Mouse (Mus musculus) myocyte (in vitro differentiated cells): Measurements from ENCODE around the gene Kcnc3. TPM values are rescaled to one million over a fixed set of nuclear protein-coding genes. Genes with fewer than 3 reads are reported as not detected.

Source experiments
- H3K27me3 ChIP-seq: one replicate; pipeline ENCODE4 v1.6.1; 2011; ENCODE audit not compliant: control insufficient read depth, insufficient read depth, insufficient read length
- H3K36me3 ChIP-seq: one replicate; pipeline ENCODE4 v1.6.1; 2011; ENCODE audit not compliant: control insufficient read depth, insufficient read depth
- H3K4me2 ChIP-seq: one replicate; pipeline ENCODE4 v1.6.1; 2011; ENCODE audit warnings: low read depth, control low read depth
- H3K4me3 ChIP-seq: one replicate; pipeline ENCODE4 v1.5.1; 2011; ENCODE audit warnings: mild to moderate bottlenecking, control low read depth, moderate library complexity
- H3K79me2 ChIP-seq: one replicate; pipeline ENCODE4 v1.6.1; 2011; ENCODE audit not compliant: control insufficient read depth, insufficient read depth
- H3ac ChIP-seq: one replicate; pipeline ENCODE4 v1.6.1; 2011; ENCODE audit not compliant: control insufficient read depth, insufficient read length
- CEBPB ChIP-seq: IDR thresholded peaks from 2 replicates; pipeline ENCODE4 v1.6.1; 2011; ENCODE audit warnings: mild to moderate bottlenecking, moderate library complexity; ENCODE audit not compliant: poor library complexity, insufficient read depth, severe bottlenecking
- E2F4 ChIP-seq: IDR thresholded peaks from one replicate; pipeline ENCODE4 v1.6.1; 2011; ENCODE audit warnings: mild to moderate bottlenecking, control low read depth, moderate library complexity; ENCODE audit not compliant: insufficient read depth
- MAX ChIP-seq: IDR thresholded peaks from one replicate; pipeline ENCODE4 v1.6.1; 2011; ENCODE audit warnings: low read depth, mild to moderate bottlenecking, control low read depth
- MYOD1 ChIP-seq, 3 experiments: IDR thresholded peaks; one replicate each; pipeline ENCODE4 v1.6.1; 2011; ENCODE audit warnings: control low read depth in 2 of 3, low read depth in 2 of 3, mild to moderate bottlenecking in 2 of 3, moderate library complexity in 1 of 3; ENCODE audit not compliant: insufficient read length in 2 of 3, control insufficient read depth in 1 of 3
- MYOG ChIP-seq, 3 experiments: IDR thresholded peaks; one replicate each; pipeline ENCODE4 v1.6.1; 2011; ENCODE audit warnings: control low read depth in 2 of 3, low read depth in 2 of 3, mild to moderate bottlenecking in 2 of 3; ENCODE audit not compliant: insufficient read length in 2 of 3, control insufficient read depth in 1 of 3, insufficient read depth in 1 of 3
- POLR2A ChIP-seq: IDR thresholded peaks from one replicate; pipeline ENCODE4 v1.6.1; 2011; ENCODE audit warnings: low read depth, mild to moderate bottlenecking, control low read depth, moderate library complexity; ENCODE audit not compliant: insufficient read length
- POLR2AphosphoS2 ChIP-seq: IDR thresholded peaks from one replicate; pipeline ENCODE4 v1.6.1; 2011; ENCODE audit warnings: low read depth, control low read depth; ENCODE audit not compliant: insufficient read length
- REST ChIP-seq: IDR thresholded peaks from one replicate; pipeline ENCODE4 v1.6.1; 2011; ENCODE audit warnings: mild to moderate bottlenecking, control low read depth, moderate library complexity; ENCODE audit not compliant: insufficient read depth, insufficient read length
- SRF ChIP-seq: IDR thresholded peaks from one replicate; pipeline ENCODE4 v1.6.1; 2011; ENCODE audit warnings: low read depth; ENCODE audit not compliant: control insufficient read depth, insufficient read length
- TCF12 ChIP-seq: IDR thresholded peaks from one replicate; pipeline ENCODE4 v1.6.1; 2011; ENCODE audit warnings: mild to moderate bottlenecking, control low read depth; ENCODE audit not compliant: poor library complexity, insufficient read depth, severe bottlenecking
- TCF3 ChIP-seq: IDR thresholded peaks from one replicate; pipeline ENCODE4 v1.6.1; 2011; ENCODE audit warnings: low read depth, control low read depth; ENCODE audit not compliant: insufficient read length
- USF1 ChIP-seq: IDR thresholded peaks from one replicate; pipeline ENCODE4 v1.6.1; 2011; ENCODE audit warnings: low read depth, mild to moderate bottlenecking, control low read depth, moderate library complexity
- polyA plus RNA-seq: library from polyadenylated mRNA; unstranded; fragments of >200 nt; fragmentation: generic; extraction: Trizol; gene quantifications from one replicate; pipeline ENCODE4 v1.2.1, GENCODE M21; 2012; ENCODE audit warnings: missing spikeins

Kcnc3 gene
- polyA plus RNA-seq, 1 experiment, result 0.92 TPM

GRCm38 (mm10) chr7:44647729-44648128, 57.3 kb downstream of the Kcnc3 start:
- Histone ChIP-seq H3K4me3 (no peak overlapping the region), H3K4me2 (peak overlapping the region; percentile 7), H3K36me3 (no peaks in the 10 kb centered on the region), H3K27me3 (peaks cover 24% of the 10 kb centered on the region), H3ac (no peak overlapping the region), H3K79me2 (no peaks in the 10 kb centered on the region)
- TF ChIP-seq REST (no peak), TCF3 (no peak), MYOD1 (IDR thresholded peaks at IDR 0.05; ENCODE audit: control insufficient read depth in 1 of 3, insufficient read length in 2 of 3, low read depth in 2 of 3) (peak in 2 of 3 experiments; percentile 68 to 79)

- H3K4me3 ChIP-seq, result no peak overlapping the region
- no peaks in the 10 kb centered on the region for H3K79me2 ChIP-seq
- peaks cover 12% of the 10 kb centered on the region for H3K27me3 ChIP-seq
- no peaks in the 10 kb centered on the region for H3K36me3 ChIP-seq
- TF ChIP-seq MYOG (IDR thresholded peaks at IDR 0.05; ENCODE audit: control insufficient read depth in 1 of 3, insufficient read depth in 1 of 3, insufficient read length in 2 of 3, low read depth in 2 of 3) (peak; percentile 13 to 81 (median 58)), SRF (no peak), MYOD1 (IDR thresholded peaks at IDR 0.05; ENCODE audit: control insufficient read depth in 1 of 3, insufficient read length in 2 of 3, low read depth in 2 of 3) (peak in 2 of 3 experiments; percentile 59 to 74)
- peak overlapping the region; percentile 60 for H3K4me2 ChIP-seq
- no peak overlapping the region for H3ac ChIP-seq
Observed at GRCm38 (mm10) chr7:44649094-44649610, 58.7 kb downstream of the Kcnc3 start.

- TF ChIP-seq SRF, result no peak
- TF ChIP-seq MAX, result no peak
- TF ChIP-seq TCF3, result no peak
- no peak for TF ChIP-seq USF1
- TF ChIP-seq CEBPB, result no peak
- no peak for TF ChIP-seq TCF12
- no peak for TF ChIP-seq MYOD1 (IDR thresholded peaks at IDR 0.05; ENCODE audit: control insufficient read depth in 1 of 3, insufficient read length in 2 of 3, low read depth in 2 of 3)
- no peak for TF ChIP-seq MYOG (IDR thresholded peaks at IDR 0.05; ENCODE audit: control insufficient read depth in 1 of 3, insufficient read depth in 1 of 3, insufficient read length in 2 of 3, low read depth in 2 of 3)
- TF ChIP-seq POLR2AphosphoS2, result no peak
- TF ChIP-seq REST, result no peak
- no peak for TF ChIP-seq POLR2A
- no peak for TF ChIP-seq E2F4
- peaks cover 7% of the 10 kb centered on the region for H3K27me3 ChIP-seq
- H3K36me3 ChIP-seq, result no peaks in the 10 kb centered on the region
- no peak overlapping the region for H3K4me3 ChIP-seq
- no peak overlapping the region for H3ac ChIP-seq
- H3K4me2 ChIP-seq, result no peak overlapping the region
- H3K79me2 ChIP-seq, result no peaks in the 10 kb centered on the region
Observed at GRCm38 (mm10) chr7:44649990-44650389, 59.5 kb downstream of the Kcnc3 start.

- no peaks in the 10 kb centered on the region for H3K79me2 ChIP-seq
- no peaks in the 10 kb centered on the region for H3K36me3 ChIP-seq
- no peak overlapping the region for H3K4me2 ChIP-seq
- H3K27me3 ChIP-seq, result peaks cover 3% of the 10 kb centered on the region
- H3ac ChIP-seq, result no peak overlapping the region
- TF ChIP-seq POLR2AphosphoS2 (no peak), E2F4 (no peak), TCF3 (no peak), REST (no peak), MAX (no peak), CEBPB (no peak), TCF12 (no peak), MYOD1 (IDR thresholded peaks at IDR 0.05; ENCODE audit: control insufficient read depth in 1 of 3, insufficient read length in 2 of 3, low read depth in 2 of 3) (no peak), POLR2A (no peak), USF1 (no peak), MYOG (IDR thresholded peaks at IDR 0.05; ENCODE audit: control insufficient read depth in 1 of 3, insufficient read depth in 1 of 3, insufficient read length in 2 of 3, low read depth in 2 of 3) (no peak), SRF (no peak)
- no peak overlapping the region for H3K4me3 ChIP-seq
Observed at GRCm38 (mm10) chr7:44651416-44651815, 61.0 kb downstream of the Kcnc3 start.

- Histone ChIP-seq H3K4me3 (no peak overlapping the region), H3K27me3 (peaks cover 14% of the 10 kb centered on the region), H3K36me3 (no peaks in the 10 kb centered on the region), H3ac (no peak overlapping the region), H3K79me2 (no peaks in the 10 kb centered on the region), H3K4me2 (no peak overlapping the region)
- no peak for TF ChIP-seq SRF
- no peak for TF ChIP-seq CEBPB
- TF ChIP-seq USF1, result no peak
- no peak for TF ChIP-seq TCF12
- TF ChIP-seq MYOD1 (IDR thresholded peaks at IDR 0.05; ENCODE audit: control insufficient read depth in 1 of 3, insufficient read length in 2 of 3, low read depth in 2 of 3), result no peak
- no peak for TF ChIP-seq TCF3
- no peak for TF ChIP-seq POLR2AphosphoS2
- TF ChIP-seq E2F4, result no peak
- TF ChIP-seq MAX, result no peak
Observed at GRCm38 (mm10) chr7:44653773-44654172, 63.3 kb downstream of the Kcnc3 start.

Other genes with a start within 250 kb of the Kcnc3 start
- gene Syt3, start 206.6 kb upstream of the Kcnc3 start, polyA plus RNA-seq, result not detected
- gene 1700008O03Rik, start 204.8 kb upstream of the Kcnc3 start, polyA plus RNA-seq, result not detected
- not detected for gene Lrrc4b, start 161.6 kb upstream of the Kcnc3 start, polyA plus RNA-seq
- gene Aspdh, start 125.3 kb upstream of the Kcnc3 start, polyA plus RNA-seq, result not detected
- gene Josd2, start 122.7 kb upstream of the Kcnc3 start, polyA plus RNA-seq, result 233 TPM
- 98.2 TPM for gene Emc10, start 94.1 kb upstream of the Kcnc3 start, polyA plus RNA-seq
- gene Fam71e1, start 94.1 kb upstream of the Kcnc3 start, polyA plus RNA-seq, result 1.7 TPM
- gene Mybpc2, start 66.0 kb upstream of the Kcnc3 start, polyA plus RNA-seq, result 4.7 TPM
- 0.05 TPM for gene Spib, start 58.6 kb upstream of the Kcnc3 start, polyA plus RNA-seq
- gene Pold1, start 41.8 kb upstream of the Kcnc3 start, polyA plus RNA-seq, result 23.9 TPM
- 94.7 TPM for gene Nr1h2, start 36.7 kb upstream of the Kcnc3 start, polyA plus RNA-seq
- gene Napsa, start 18.3 kb upstream of the Kcnc3 start, polyA plus RNA-seq, result not detected
- gene Myh14, start 80.2 kb downstream of the Kcnc3 start, polyA plus RNA-seq, result 0.17 TPM
- gene Izumo2, start 118.1 kb downstream of the Kcnc3 start, polyA plus RNA-seq, result not detected
- 20.6 TPM for gene Vrk3, start 157.7 kb downstream of the Kcnc3 start, polyA plus RNA-seq
- gene Zfp473, start 160.4 kb downstream of the Kcnc3 start, polyA plus RNA-seq, result 0.12 TPM
- 77.0 TPM for gene Nup62, start 225.4 kb downstream of the Kcnc3 start, polyA plus RNA-seq
- 1.9 TPM for gene Il4i1, start 225.7 kb downstream of the Kcnc3 start, polyA plus RNA-seq
- 939 TPM for gene Atf5, start 226.0 kb downstream of the Kcnc3 start, polyA plus RNA-seq